Mouse (Mus musculus) mesoderm, embryonic 11.5 days (tissue): ENCODE measurements at regions not wholly inside any gene's neighbourhood (a gene's known extent, or its start where the extent isn't known, plus 50 kb on each side); places are given as distances from the start of the nearest gene placed in this dataset.

Experiments used
- DNase-seq: peaks from one replicate; pipeline ENCODE4 v3.0.0-alpha.2; 2012; ENCODE audit warnings: low read depth, low spot score

GRCm38 (mm10) chr17:51262946-51263345 lies 83.8 kb upstream of the Tbc1d5 start:
- DNase-seq: no peak

- no peak for DNase-seq
These were observed 83.3 kb upstream of the Tbc1d5 start for GRCm38 (mm10) chr17:51262404-51262803.

- DNase-seq: no peak
These were observed 79.2 kb upstream of the Tbc1d5 start for GRCm38 (mm10) chr17:51258316-51258715.

- DNase-seq: no peak
These were observed 69.4 kb upstream of the Tbc1d5 start for GRCm38 (mm10) chr17:51248543-51248942.

- DNase-seq: no peak
These were observed 66.9 kb upstream of the Tbc1d5 start for GRCm38 (mm10) chr17:51246038-51246437.

- DNase-seq: peak; percentile 15
These were observed 61.3 kb upstream of the Tbc1d5 start for GRCm38 (mm10) chr17:51240360-51240993.

- no peak for DNase-seq
These were observed 60.3 kb upstream of the Tbc1d5 start for GRCm38 (mm10) chr17:51239465-51239864.
